In genomic region chr14:25538522-25538921, GRCm38 (mm10) we compare ENCODE assay signal across 24 mouse cellular contexts.
DNase-seq lines count a peak whose midpoint lies in the region; ATAC-seq lines count a peak whose summit lies in the region.
"Had no signal": no experiment of that assay in that cellular context is flagged by ENCODE, and none has a peak within 500 bp of the region (broad histone marks: within the 10 kb centered on the region; RNA-seq: fewer than 3 reads in every experiment).

No protein-coding gene starts in this region.

- no peaks in the 10 kb centered on the region for H3K9me3 ChIP-seq in hindbrain, embryonic 15.5 days
- H3K9me3 ChIP-seq in hindbrain, embryonic 14.5 days (ENCODE audit: control insufficient read depth, low read length), result no peaks in the 10 kb centered on the region
- no peaks in the 10 kb centered on the region for H3K9me3 ChIP-seq in liver, embryonic 12.5 days (replicated peaks)
- H3K9me3 ChIP-seq in heart, embryonic 10.5 days, result no peaks in the 10 kb centered on the region
- H3K9me3 ChIP-seq: embryonic facial prominence, embryonic 12.5 days; forebrain, embryonic 12.5 days; heart, embryonic 15.5 days had no signal

- peaks cover 60% of the 10 kb centered on the region for H3K4me1 ChIP-seq in hindbrain, embryonic 15.5 days (replicated peaks)
- peaks cover 12% of the 10 kb centered on the region for H3K4me1 ChIP-seq in hindbrain, embryonic 14.5 days (replicated peaks; ENCODE audit: control insufficient read depth, insufficient read depth, low read length)
- H3K4me1 ChIP-seq in liver, embryonic 12.5 days, result peaks cover 72% of the 10 kb centered on the region
- H3K4me1 ChIP-seq in heart, embryonic 10.5 days, result peaks cover 62% of the 10 kb centered on the region

- H3K36me3 ChIP-seq in hindbrain, embryonic 15.5 days, result 0 out of 2 replicates have a peak, but pooled peaks cover 5% of the 10 kb centered on the region
- H3K36me3 ChIP-seq in hindbrain, embryonic 14.5 days (replicated peaks; ENCODE audit: control insufficient read depth, insufficient read depth), result peaks cover 30% of the 10 kb centered on the region
- H3K36me3 ChIP-seq in liver, embryonic 12.5 days, result peaks cover 48% of the 10 kb centered on the region
- H3K36me3 ChIP-seq in heart, embryonic 10.5 days, result peaks cover 45% of the 10 kb centered on the region
- H3K36me3 ChIP-seq: G1E had no signal

- no peak overlapping the region for H3K4me3 ChIP-seq in hindbrain, embryonic 15.5 days
- no peak overlapping the region for H3K4me3 ChIP-seq in hindbrain, embryonic 14.5 days (replicated peaks; ENCODE audit: low read length)
- no peak overlapping the region for H3K4me3 ChIP-seq in liver, embryonic 12.5 days
- no peak overlapping the region for H3K4me3 ChIP-seq in heart, embryonic 10.5 days
- H3K4me3 ChIP-seq: embryonic facial prominence, embryonic 12.5 days; forebrain, embryonic 12.5 days; gastrocnemius, adult 2 months; heart, embryonic 15.5 days had no signal

- H3K4me2 ChIP-seq in hindbrain, embryonic 15.5 days, result no peak overlapping the region
- no peak overlapping the region for H3K4me2 ChIP-seq in hindbrain, embryonic 14.5 days (replicated peaks)
- H3K4me2 ChIP-seq in liver, embryonic 12.5 days, result no peak overlapping the region
- H3K4me2 ChIP-seq: embryonic facial prominence, embryonic 12.5 days; forebrain, embryonic 12.5 days; heart, embryonic 11.5 days; heart, embryonic 15.5 days had no signal

- H3K9ac ChIP-seq in hindbrain, embryonic 15.5 days, result no peak overlapping the region
- no peak overlapping the region for H3K9ac ChIP-seq in hindbrain, embryonic 14.5 days
- H3K9ac ChIP-seq in liver, embryonic 12.5 days, result no peak overlapping the region
- H3K9ac ChIP-seq: embryonic facial prominence, embryonic 12.5 days; forebrain, embryonic 12.5 days; heart, embryonic 15.5 days had no signal

- peak; percentile 70 for DNase-seq in adrenal gland, adult 2 months
- no peak for DNase-seq in adrenal gland, postnatal 10 days
- DNase-seq in hindbrain, embryonic 14.5 days (ENCODE audit: low spot score), result no peak
- DNase-seq in liver, result no peak
- DNase-seq in gonadal fat pad, adult 2 months (ENCODE audit: low read depth), result peak; percentile 77
- DNase-seq in heart, embryonic 10.5 days (ENCODE audit: low spot score), result no peak
- DNase-seq: B cell, adult 2 months; cerebellum, adult 11 months; cerebellum, adult 8-10 months; cerebellum, postnatal 14 days; embryo, embryonic 11 days; gastrocnemius, adult 2 months; gastrocnemius, postnatal 36 days; heart, adult 18-20 months; heart, postnatal 14 days had no signal

- H3K27ac ChIP-seq in hindbrain, embryonic 15.5 days (replicated peaks), result peak overlapping the region; percentile 72; the same call in 1 of the 2 replicates
- no peak overlapping the region for H3K27ac ChIP-seq in hindbrain, embryonic 14.5 days
- peak overlapping the region; percentile 5; the same call in 1 of the 2 replicates for H3K27ac ChIP-seq in liver, embryonic 12.5 days
- H3K27ac ChIP-seq in heart, embryonic 10.5 days, result no peak overlapping the region
- H3K27ac ChIP-seq: embryonic facial prominence, embryonic 12.5 days; forebrain, embryonic 12.5 days; gastrocnemius, adult 2 months; heart, embryonic 15.5 days had no signal

- no peaks in the 10 kb centered on the region for H3K27me3 ChIP-seq in hindbrain, embryonic 15.5 days
- no peaks in the 10 kb centered on the region for H3K27me3 ChIP-seq in hindbrain, embryonic 14.5 days (ENCODE audit: control insufficient read depth, insufficient read depth, low read length)
- H3K27me3 ChIP-seq in liver, embryonic 12.5 days (replicated peaks), result no peaks in the 10 kb centered on the region
- no peaks in the 10 kb centered on the region for H3K27me3 ChIP-seq in heart, embryonic 10.5 days (ENCODE audit: insufficient read depth, poor library complexity, severe bottlenecking)
- H3K27me3 ChIP-seq: embryonic facial prominence, embryonic 12.5 days; forebrain, embryonic 12.5 days; heart, embryonic 15.5 days had no signal

- 60% methylated on average over 2 of the region's 2 CpGs for WGBS in hindbrain, embryonic 15.5 days
- WGBS in hindbrain, embryonic 14.5 days, result 83% methylated on average over 2 of the region's 2 CpGs
- 78% methylated on average over 2 of the region's 2 CpGs for WGBS in liver, embryonic 12.5 days (ENCODE audit: insufficient replicate concordance)
- 86% methylated on average over 2 of the region's 2 CpGs for WGBS in heart, embryonic 10.5 days

- no peak for ATAC-seq in hindbrain, embryonic 15.5 days (ENCODE audit: low FRiP score, low read depth)
- ATAC-seq in hindbrain, embryonic 14.5 days (ENCODE audit: low FRiP score), result no peak
- ATAC-seq in liver, embryonic 12.5 days, result no peak
- ATAC-seq: CD4-positive, CD25-positive, alpha-beta regulatory T cell, adult 4 months; hindbrain, postnatal 0 days had no signal

Comparison
In these comparisons a context has a peak if more than half of its experiments do, and no peak if none do; other contexts are left out.
1. DNase-seq: peak in adrenal gland, adult 2 months (single experiment) and gonadal fat pad, adult 2 months (single experiment); none in adrenal gland, postnatal 10 days (single experiment), hindbrain, embryonic 14.5 days (single experiment), liver (single experiment) and heart, embryonic 10.5 days (single experiment).
2. H3K27ac ChIP-seq: peak in hindbrain, embryonic 15.5 days (single experiment) and liver, embryonic 12.5 days (single experiment); none in hindbrain, embryonic 14.5 days (single experiment) and heart, embryonic 10.5 days (single experiment).